Mouse (Mus musculus) ES-Bruce4 (cell line): ENCODE measurements around the gene CN725425. TPM values are rescaled to one million over a fixed set of nuclear protein-coding genes. Genes with fewer than 3 reads are reported as not detected.

Experiments
- H3K27ac ChIP-seq: 2 replicates; pipeline ENCODE4 v1.5.1; 2012; ENCODE audit warnings: low read length, inconsistent platforms; ENCODE audit not compliant: insufficient read depth
- H3K27me3 ChIP-seq: 2 replicates; pipeline ENCODE4 v1.6.1; 2012; ENCODE audit warnings: mild to moderate bottlenecking, low read length, inconsistent platforms; ENCODE audit not compliant: control insufficient read depth, poor library complexity, insufficient read depth, severe bottlenecking
- H3K36me3 ChIP-seq: 2 replicates; pipeline ENCODE4 v1.6.1; 2012; ENCODE audit warnings: inconsistent platforms, mild to moderate bottlenecking, low read length, moderate library complexity; ENCODE audit not compliant: control insufficient read depth, poor library complexity, insufficient read depth, severe bottlenecking
- H3K4me1 ChIP-seq: one replicate; pipeline ENCODE4 v1.8.1; 2011; ENCODE audit warnings: low read length; ENCODE audit not compliant: control insufficient read depth, insufficient read depth
- H3K4me3 ChIP-seq: 2 replicates; pipeline ENCODE4 v1.5.1; 2011; ENCODE audit warnings: low read depth, mild to moderate bottlenecking, low read length
- H3K9ac ChIP-seq: 2 replicates; pipeline ENCODE4 v1.6.1; 2012; ENCODE audit warnings: low read depth, mild to moderate bottlenecking, inconsistent platforms; ENCODE audit not compliant: poor library complexity, severe bottlenecking
- H3K9me3 ChIP-seq: replicated peaks from 2 replicates; pipeline ENCODE4 v1.6.1; 2012; ENCODE audit warnings: mild to moderate bottlenecking, low read length, inconsistent platforms; ENCODE audit not compliant: control insufficient read depth, poor library complexity, insufficient read depth, severe bottlenecking
- CTCF ChIP-seq: IDR thresholded peaks from one replicate; pipeline ENCODE4 v1.8.1; 2011; ENCODE audit warnings: low read depth, low read length
- EP300 ChIP-seq: IDR thresholded peaks from 2 replicates; pipeline ENCODE4 v1.6.1; 2011; ENCODE audit warnings: low read depth, low read length; ENCODE audit not compliant: insufficient read depth
- POLR2A ChIP-seq: IDR thresholded peaks from one replicate; pipeline ENCODE4 v1.8.1; 2011; ENCODE audit warnings: low read length; ENCODE audit not compliant: insufficient read depth
- polyA plus RNA-seq: library from polyadenylated mRNA; stranded (reverse); fragments of >200 nt; gene quantifications from 2 replicates; pipeline ENCODE4 v1.2.4, GENCODE M21; 2011; ENCODE audit warnings: low read depth; ENCODE audit not compliant: missing spikeins, insufficient read depth, insufficient read length

Gene CN725425
- polyA plus RNA-seq, 1 experiment = 2.2 TPM

GRCm38 (mm10) chr15:91179911-91180622 lies 19.2 kb upstream of the CN725425 start:
- Histone ChIP-seq H3K27me3 (no peaks in the 10 kb centered on the region), H3K4me1 (no peaks in the 10 kb centered on the region), H3K27ac (no peak overlapping the region), H3K9me3 (no peaks in the 10 kb centered on the region), H3K9ac (no peak overlapping the region), H3K36me3 (no peaks in the 10 kb centered on the region), H3K4me3 (no peak overlapping the region)
- TF ChIP-seq CTCF (no peak), POLR2A (no peak), EP300 (no peak)

- Histone ChIP-seq H3K27me3 (no peaks in the 10 kb centered on the region), H3K4me3 (no peak overlapping the region), H3K4me1 (no peaks in the 10 kb centered on the region), H3K9me3 (no peaks in the 10 kb centered on the region), H3K36me3 (no peaks in the 10 kb centered on the region), H3K27ac (no peak overlapping the region), H3K9ac (no peak overlapping the region)
- TF ChIP-seq CTCF (no peak), POLR2A (no peak), EP300 (no peak)
These were observed 12.9 kb upstream of the CN725425 start for GRCm38 (mm10) chr15:91186358-91186757.

GRCm38 (mm10) chr15:91190026-91190425 lies 9.3 kb upstream of the CN725425 start:
- H3K4me3 ChIP-seq = no peak overlapping the region
- H3K9me3 ChIP-seq = no peaks in the 10 kb centered on the region
- no peaks in the 10 kb centered on the region for H3K36me3 ChIP-seq
- H3K27ac ChIP-seq = no peak overlapping the region
- H3K9ac ChIP-seq = no peak overlapping the region
- TF ChIP-seq POLR2A (no peak), EP300 (no peak), CTCF (no peak)
- no peaks in the 10 kb centered on the region for H3K4me1 ChIP-seq
- H3K27me3 ChIP-seq = no peaks in the 10 kb centered on the region

GRCm38 (mm10) chr15:91190519-91191207 lies 8.6 kb upstream of the CN725425 start:
- Histone ChIP-seq H3K9ac (no peak overlapping the region), H3K27me3 (no peaks in the 10 kb centered on the region), H3K36me3 (no peaks in the 10 kb centered on the region), H3K9me3 (no peaks in the 10 kb centered on the region), H3K27ac (no peak overlapping the region), H3K4me3 (no peak overlapping the region), H3K4me1 (no peaks in the 10 kb centered on the region)
- TF ChIP-seq EP300 (no peak), CTCF (no peak), POLR2A (no peak)

GRCm38 (mm10) chr15:91191412-91192222 lies 7.7 kb upstream of the CN725425 start, which contains the start of gene Abcd2:
TSS of gene Abcd2 (minus strand) at chr15:91191799.
- no peaks in the 10 kb centered on the region for H3K27me3 ChIP-seq
- H3K9ac ChIP-seq = 0 out of 2 replicates have a peak within 1 kb of the TSS, but pooled peaks have one; percentile 40
- H3K4me3 ChIP-seq = peak within 1 kb of the TSS; percentile 27; the same call in 1 of the 2 replicates
- H3K9me3 ChIP-seq = no peaks in the 10 kb centered on the region
- no peaks in the 10 kb centered on the region for H3K4me1 ChIP-seq
- TF ChIP-seq POLR2A (no peak), CTCF (no peak), EP300 (no peak)
- H3K36me3 ChIP-seq = no peaks in the 10 kb centered on the region
- H3K27ac ChIP-seq = no peak within 1 kb of the TSS
